Mouse (Mus musculus): ENCODE data around the gene Ctsf.
"Not testable (repeated sequence)": the region's sequence is repeated elsewhere in the genome, so short reads cannot be mapped to it uniquely, and the experiment has no call there.

Gene Ctsf

DNA sequence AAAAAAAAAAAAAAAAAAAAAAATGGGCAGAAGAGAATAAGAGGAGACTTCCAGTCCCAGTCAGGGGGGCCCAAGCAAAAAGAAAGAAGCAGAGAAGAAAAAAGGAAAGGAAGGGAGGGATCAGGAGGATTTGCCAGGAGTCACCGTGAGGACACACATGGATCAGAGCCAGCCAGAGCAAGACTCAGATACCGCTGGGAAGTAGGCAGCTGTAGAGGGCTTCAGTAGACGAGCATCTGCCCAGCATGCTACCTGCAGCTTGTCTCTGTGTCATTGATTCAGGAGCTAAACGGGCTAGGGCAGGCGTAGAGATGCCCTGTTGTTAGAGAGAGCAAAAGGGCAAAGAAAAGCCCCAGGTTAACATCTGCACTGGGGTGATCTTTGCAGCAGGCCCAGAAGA lies 4.6 kb upstream of the Ctsf start:
- DNase-seq, result no peak

- DNase-seq, result no peak
These were observed 515 bp downstream of the Ctsf start for GRCm38 (mm10) chr19:4855470-4855820.

DNA sequence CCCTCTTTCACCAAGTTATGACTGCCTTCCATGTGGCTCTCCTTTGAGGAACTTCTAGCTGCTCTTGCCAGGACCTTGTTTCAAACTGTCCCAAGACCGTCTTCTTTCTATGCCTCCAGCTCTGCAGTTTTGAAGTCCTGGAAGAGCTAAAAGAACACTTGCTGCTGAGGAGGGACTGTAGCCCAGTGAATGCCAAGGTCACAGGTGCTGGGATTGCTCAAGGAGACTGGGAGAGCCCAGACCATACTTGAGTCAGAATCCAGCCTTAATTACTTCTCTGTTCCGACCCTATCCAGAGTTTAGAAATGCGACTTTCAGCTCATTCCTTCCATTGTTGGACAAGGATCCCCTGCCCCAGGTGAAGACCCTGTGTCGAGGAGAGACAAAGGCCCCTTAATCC lies 1.0 kb downstream of the Ctsf start:
- DNase-seq, result no peak

DNA sequence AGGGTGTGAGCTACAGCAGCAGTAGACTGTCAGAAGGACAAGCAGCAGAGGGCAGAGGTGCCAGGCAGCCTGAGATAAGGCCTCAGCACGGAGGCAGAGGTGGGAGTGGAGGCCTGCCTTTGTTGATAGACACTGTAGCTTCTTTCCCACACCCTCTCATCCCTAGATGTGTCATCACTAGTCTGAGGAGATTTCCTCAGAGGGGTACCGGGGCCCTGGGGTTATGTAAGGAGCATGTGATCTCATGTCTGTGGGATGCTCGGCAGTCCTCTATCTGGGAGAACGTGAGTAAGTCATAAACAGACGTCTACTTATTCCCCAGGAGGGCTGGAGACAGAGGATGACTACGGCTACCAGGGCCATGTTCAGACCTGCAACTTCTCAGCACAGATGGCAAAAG lies 4.2 kb downstream of the Ctsf start:
- no peak for DNase-seq

DNA sequence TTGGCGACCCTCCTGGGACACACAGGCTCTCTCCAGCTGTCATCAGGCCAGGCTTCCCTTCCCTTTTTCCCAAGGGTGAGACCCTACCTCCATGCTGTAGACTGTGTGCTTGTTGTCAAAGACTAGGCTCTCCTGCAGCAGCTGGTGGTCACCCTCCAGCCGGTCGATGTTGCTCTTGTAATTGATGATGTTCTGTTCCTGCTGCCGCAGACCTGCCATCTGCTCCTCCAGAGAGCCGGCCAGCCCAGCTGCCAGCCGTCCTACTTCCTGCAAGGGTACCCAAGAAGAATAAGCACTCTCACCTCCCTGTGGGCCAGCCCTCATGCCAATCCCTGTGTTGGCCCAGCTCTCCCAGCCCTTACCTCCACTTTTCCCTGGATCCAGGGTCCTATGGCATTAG lies 8.1 kb downstream of the Ctsf start:
- no peak for DNase-seq

DNA sequence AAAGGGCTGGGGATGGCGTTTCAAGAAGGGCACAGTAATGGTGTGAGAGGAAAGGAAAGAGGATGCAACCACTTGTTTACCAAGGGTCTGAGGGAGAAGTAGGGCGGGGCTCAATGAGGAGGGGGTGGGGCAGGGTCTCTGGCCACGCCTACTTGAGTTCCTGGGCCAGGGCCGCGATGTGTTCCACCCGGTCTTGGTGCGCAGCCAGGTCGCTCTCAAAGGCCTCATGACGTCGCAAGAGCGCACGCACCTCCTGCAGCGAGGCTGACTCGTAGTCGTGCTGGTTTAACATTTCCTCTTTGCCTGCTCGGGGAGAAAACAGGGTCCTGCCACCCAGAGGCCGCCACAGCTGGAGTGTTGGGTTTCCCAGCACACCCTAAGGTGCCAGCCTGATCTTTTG lies 10.2 kb downstream of the Ctsf start:
- peak in 1 of 2 experiments; percentile 33 for DNase-seq

GRCm38 (mm10) chr19:4874613-4875012 lies 19.7 kb downstream of the Ctsf start:
- DNase-seq, result not testable (repeated sequence)

DNA sequence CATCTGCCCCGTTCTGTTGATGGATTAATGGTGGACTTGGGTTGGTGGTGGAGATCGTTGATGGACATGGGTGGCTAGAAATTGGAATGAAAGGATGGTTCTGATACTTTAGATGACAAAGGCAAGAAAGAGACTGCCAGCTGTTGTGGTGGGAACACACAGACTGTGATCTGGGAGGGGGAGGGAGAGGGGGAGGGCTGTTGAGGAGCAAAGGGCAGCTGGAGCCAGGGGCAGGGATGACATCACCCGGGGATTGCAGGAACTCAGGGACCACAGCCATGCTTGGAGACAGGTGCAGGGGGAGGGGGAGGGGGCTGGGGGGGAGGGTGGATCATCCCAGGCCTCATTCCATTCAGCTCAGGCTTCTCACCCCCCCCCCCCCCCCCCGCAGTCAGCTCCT lies 21.3 kb downstream of the Ctsf start:
- no peak for DNase-seq

DNA sequence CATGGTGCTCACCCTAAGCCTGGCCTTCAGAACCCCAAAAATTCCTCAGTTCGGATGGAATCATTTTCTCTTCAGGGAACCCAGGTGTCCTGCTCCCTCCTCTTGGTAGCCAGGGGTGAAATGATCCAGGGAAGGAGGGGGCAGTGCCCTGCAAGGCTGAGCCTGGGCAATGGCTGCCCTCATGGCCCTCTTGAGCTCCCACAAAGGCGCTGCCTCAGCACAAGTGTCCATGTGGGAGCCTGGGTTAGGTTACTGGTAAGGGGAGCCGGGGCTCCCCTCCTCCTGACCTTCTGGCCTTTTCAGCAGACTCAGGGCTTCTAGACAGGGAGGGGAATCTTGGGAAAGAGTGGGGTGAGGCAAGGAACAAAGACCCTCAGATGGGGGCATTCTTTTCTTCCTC lies 21.8 kb downstream of the Ctsf start:
- DNase-seq, result no peak

GRCm38 (mm10) chr19:4877785-4878184 lies 22.9 kb downstream of the Ctsf start, which contains the start of gene Actn3:
Gene Actn3, minus strand, starts transcription at chr19:4877909.
- DNase-seq, result no peak

- DNase-seq, result peak; percentile 93 to 95
These were observed 23.7 kb downstream of the Ctsf start, which contains the start of gene Zdhhc24 for GRCm38 (mm10) chr19:4878405-4879323. Gene Zdhhc24, plus strand, starts transcription at chr19:4878668.

GRCm38 (mm10) chr19:4879324-4879703 lies 24.4 kb downstream of the Ctsf start:
- DNase-seq, result no peak

- DNase-seq, result no peak
These were observed 29.0 kb downstream of the Ctsf start for GRCm38 (mm10) chr19:4883961-4884360.

DNA sequence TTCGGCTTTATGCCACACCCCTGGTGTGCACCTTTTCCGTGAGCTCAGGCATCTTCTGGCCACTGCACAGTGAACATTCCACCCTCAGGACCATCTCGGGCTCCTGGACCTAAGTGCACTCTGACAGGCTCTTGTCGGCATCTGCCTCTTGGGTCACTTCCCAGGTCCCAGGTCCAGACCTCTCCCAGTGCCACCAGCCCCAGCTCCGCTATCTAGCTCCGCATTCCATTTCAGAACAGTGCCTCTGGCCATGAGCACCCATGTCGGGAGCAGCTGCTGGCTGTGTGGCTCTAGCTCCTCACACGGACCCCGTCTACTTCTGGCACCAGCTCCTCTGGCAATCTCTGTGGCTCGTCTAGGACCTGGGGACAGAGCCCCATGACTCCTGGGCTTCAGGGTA lies 34.9 kb downstream of the Ctsf start:
- DNase-seq, result no peak

DNA sequence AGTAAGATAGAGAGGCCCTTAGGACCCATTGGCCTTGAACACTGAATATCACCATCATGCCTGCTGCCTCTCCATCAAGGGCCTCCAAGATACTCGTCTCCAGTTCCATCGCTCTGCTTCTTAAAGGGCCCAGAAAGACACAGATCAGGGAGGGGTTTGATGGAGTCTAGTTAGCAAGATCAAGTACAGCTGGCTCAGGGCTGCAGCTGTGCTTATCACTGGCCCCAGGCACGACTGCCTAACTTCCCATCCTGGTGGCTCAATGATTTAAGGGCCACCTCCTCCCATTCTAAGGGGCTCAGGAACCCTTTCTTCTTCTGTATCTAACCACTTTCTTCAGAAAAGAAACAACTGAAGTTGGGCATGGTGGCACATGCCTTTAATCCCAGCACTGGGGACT lies 36.9 kb downstream of the Ctsf start:
- DNase-seq, result no peak

GRCm38 (mm10) chr19:4896780-4897520 lies 42.0 kb downstream of the Ctsf start:
- DNase-seq, result no peak

GRCm38 (mm10) chr19:4898972-4899371 lies 44.0 kb downstream of the Ctsf start:
- no peak for DNase-seq

- no peak for DNase-seq
These were observed 45.0 kb downstream of the Ctsf start for GRCm38 (mm10) chr19:4899888-4900287.

DNA sequence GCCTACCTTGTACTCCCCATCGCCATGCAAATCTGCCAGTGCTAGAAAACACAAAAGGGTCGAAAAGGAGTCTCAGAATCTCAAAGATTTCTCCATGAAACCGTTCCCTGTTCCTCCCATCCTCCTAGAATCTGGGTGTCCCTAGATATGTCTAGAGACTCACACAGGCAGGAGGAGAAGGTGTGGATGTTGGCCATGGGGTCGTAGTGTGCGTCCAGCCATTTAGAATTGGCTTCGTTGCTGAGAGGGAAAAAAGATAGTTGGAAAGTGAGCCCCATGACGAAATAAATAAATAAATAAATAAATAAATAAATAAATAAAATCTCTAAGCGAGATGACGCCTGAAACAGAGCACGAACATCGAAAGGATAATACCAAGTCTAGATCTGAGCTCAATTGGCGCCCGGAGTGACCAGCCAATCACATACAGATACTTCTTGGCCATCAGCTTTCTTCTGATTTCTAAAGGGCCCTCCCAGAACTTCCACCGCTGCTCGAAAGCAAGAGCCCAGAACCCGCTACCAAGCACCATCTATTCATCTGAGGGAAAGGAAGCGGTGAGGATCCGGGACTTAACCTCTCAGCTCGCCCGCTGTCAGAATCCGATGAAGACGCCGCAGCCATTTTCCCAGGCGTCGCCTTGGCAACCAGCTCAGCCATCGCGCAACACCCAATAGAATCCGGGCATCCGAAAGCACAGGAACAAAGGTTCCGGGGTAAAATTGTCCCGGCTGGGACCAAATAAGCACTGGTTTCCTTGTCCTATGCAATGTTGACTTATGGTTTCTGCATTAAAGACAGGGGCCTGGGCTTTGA lies 51.3 kb downstream of the Ctsf start, which contains the start of gene Bbs1:
Gene Bbs1, minus strand, starts transcription at position 650 of the 816 bp plus-strand sequence.
- peak; percentile 77 to 83 for DNase-seq

- DNase-seq, result no peak
These were observed 53.2 kb downstream of the Ctsf start for GRCm38 (mm10) chr19:4908107-4908506.

- no peak for DNase-seq
These were observed 54.4 kb downstream of the Ctsf start for GRCm38 (mm10) chr19:4909376-4909775.

All from cerebellum, adult 18-20 months (tissue).